Mouse (Mus musculus): ENCODE data around the gene Ccdc134. TPM values are rescaled to one million over a fixed set of nuclear protein-coding genes. Genes with fewer than 3 reads are reported as not detected.

The Ccdc134 gene
- polyA plus RNA-seq, 1 experiment from 2014 or later = 8.2 TPM

GRCm38 (mm10) chr15:82183596-82183995 lies 55.9 kb downstream of the Ccdc134 start:
- H3K9ac ChIP-seq (ENCODE audit: low read length) = no peak overlapping the region
- no peaks in the 10 kb centered on the region for H3K27me3 ChIP-seq (ENCODE audit: control insufficient read depth, insufficient read depth, low read length)
- peaks cover 82% of the 10 kb centered on the region for H3K36me3 ChIP-seq (ENCODE audit: control insufficient read depth, insufficient read depth, low read length)
- H3K4me2 ChIP-seq (replicated peaks; ENCODE audit: low read depth) = no peak overlapping the region
- DNase-seq (ENCODE audit: low spot score) = no peak
- no peak overlapping the region for H3K27ac ChIP-seq (replicated peaks)
- 0 out of 2 replicates have a peak, but pooled peaks cover 2% of the 10 kb centered on the region for H3K9me3 ChIP-seq (ENCODE audit: control insufficient read depth, low read length)
- TF ChIP-seq EP300 (optimal IDR thresholded peaks at IDR 0.05) (no peak), CTCF (IDR thresholded peaks at IDR 0.05; ENCODE audit: low read depth) (no peak)
- no peak for ATAC-seq (ENCODE audit: low FRiP score, low TSS enrichment)
- H3K4me1 ChIP-seq (replicated peaks; ENCODE audit: control insufficient read depth, insufficient read depth) = no peaks in the 10 kb centered on the region
- 64% methylated on average over 10 of the region's 10 CpGs for WGBS
- no peak overlapping the region for H3K4me3 ChIP-seq (ENCODE audit: low read depth, low read length)

DNA sequence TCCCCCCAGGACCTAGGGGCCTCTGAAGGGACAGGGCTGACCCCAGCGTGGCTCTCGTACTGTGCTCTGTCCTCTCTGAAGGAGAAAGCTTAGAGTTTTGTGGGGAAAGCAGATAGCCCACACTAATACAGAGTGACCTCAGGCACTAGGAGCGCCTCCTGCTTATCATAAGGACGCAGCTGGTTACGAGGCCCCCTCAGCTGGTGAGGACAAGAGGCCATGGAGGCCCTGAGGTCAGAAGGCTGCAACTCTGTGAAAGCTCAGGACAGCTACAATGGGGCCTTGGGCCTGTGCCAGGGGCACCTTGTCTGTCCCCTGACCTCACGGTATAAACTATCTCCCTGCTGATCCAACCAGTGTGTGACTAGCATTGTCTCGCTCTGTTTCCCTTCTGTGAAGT lies 56.5 kb downstream of the Ccdc134 start:
- ATAC-seq (ENCODE audit: low FRiP score, low TSS enrichment) (no peak), DNase-seq (ENCODE audit: low spot score) (no peak)
- H3K27me3 ChIP-seq (ENCODE audit: control insufficient read depth, insufficient read depth, low read length) = no peaks in the 10 kb centered on the region
- 0 out of 2 replicates have a peak, but pooled peaks cover 2% of the 10 kb centered on the region for H3K9me3 ChIP-seq (ENCODE audit: control insufficient read depth, low read length)
- no peak overlapping the region for H3K27ac ChIP-seq (replicated peaks)
- peaks cover 77% of the 10 kb centered on the region for H3K36me3 ChIP-seq (ENCODE audit: control insufficient read depth, insufficient read depth, low read length)
- no peak overlapping the region for H3K9ac ChIP-seq (ENCODE audit: low read length)
- no peak for TF ChIP-seq EP300 (optimal IDR thresholded peaks at IDR 0.05)
- no peak for TF ChIP-seq CTCF (IDR thresholded peaks at IDR 0.05; ENCODE audit: low read depth)
- no peak overlapping the region for H3K4me3 ChIP-seq (ENCODE audit: low read depth, low read length)
- WGBS = 74% methylated on average over 7 of the region's 7 CpGs
- H3K4me2 ChIP-seq (replicated peaks; ENCODE audit: low read depth) = no peak overlapping the region
- no peaks in the 10 kb centered on the region for H3K4me1 ChIP-seq (replicated peaks; ENCODE audit: control insufficient read depth, insufficient read depth)

GRCm38 (mm10) chr15:82184656-82185055 lies 56.9 kb downstream of the Ccdc134 start:
- Histone ChIP-seq H3K27ac (replicated peaks) (no peak overlapping the region), H3K4me2 (replicated peaks; ENCODE audit: low read depth) (no peak overlapping the region), H3K4me3 (ENCODE audit: low read depth, low read length) (no peak overlapping the region), H3K36me3 (ENCODE audit: control insufficient read depth, insufficient read depth, low read length) (peaks cover 75% of the 10 kb centered on the region), H3K4me1 (replicated peaks; ENCODE audit: control insufficient read depth, insufficient read depth) (no peaks in the 10 kb centered on the region), H3K9me3 (ENCODE audit: control insufficient read depth, low read length) (0 out of 2 replicates have a peak, but pooled peaks cover 2% of the 10 kb centered on the region), H3K9ac (ENCODE audit: low read length) (no peak overlapping the region), H3K27me3 (ENCODE audit: control insufficient read depth, insufficient read depth, low read length) (no peaks in the 10 kb centered on the region)
- no peak for ATAC-seq (ENCODE audit: low FRiP score, low TSS enrichment)
- TF ChIP-seq CTCF (IDR thresholded peaks at IDR 0.05; ENCODE audit: low read depth) (no peak), EP300 (optimal IDR thresholded peaks at IDR 0.05) (no peak)
- 73% methylated on average over 10 of the region's 10 CpGs for WGBS
- DNase-seq (ENCODE audit: low spot score) = no peak

GRCm38 (mm10) chr15:82185062-82185783 lies 57.5 kb downstream of the Ccdc134 start:
- H3K36me3 ChIP-seq (ENCODE audit: control insufficient read depth, insufficient read depth, low read length) = peaks cover 74% of the 10 kb centered on the region
- no peak overlapping the region for H3K27ac ChIP-seq (replicated peaks)
- no peak for TF ChIP-seq CTCF (IDR thresholded peaks at IDR 0.05; ENCODE audit: low read depth)
- TF ChIP-seq EP300 (optimal IDR thresholded peaks at IDR 0.05) = no peak
- H3K4me1 ChIP-seq (replicated peaks; ENCODE audit: control insufficient read depth, insufficient read depth) = no peaks in the 10 kb centered on the region
- ATAC-seq (ENCODE audit: low FRiP score, low TSS enrichment) = no peak
- H3K9ac ChIP-seq (ENCODE audit: low read length) = no peak overlapping the region
- no peak for DNase-seq (ENCODE audit: low spot score)
- H3K9me3 ChIP-seq (ENCODE audit: control insufficient read depth, low read length) = 0 out of 2 replicates have a peak, but pooled peaks cover 2% of the 10 kb centered on the region
- H3K27me3 ChIP-seq (ENCODE audit: control insufficient read depth, insufficient read depth, low read length) = no peaks in the 10 kb centered on the region
- H3K4me2 ChIP-seq (replicated peaks; ENCODE audit: low read depth) = no peak overlapping the region
- H3K4me3 ChIP-seq (ENCODE audit: low read depth, low read length) = no peak overlapping the region
- WGBS = 78% methylated on average over 14 of the region's 14 CpGs

DNA sequence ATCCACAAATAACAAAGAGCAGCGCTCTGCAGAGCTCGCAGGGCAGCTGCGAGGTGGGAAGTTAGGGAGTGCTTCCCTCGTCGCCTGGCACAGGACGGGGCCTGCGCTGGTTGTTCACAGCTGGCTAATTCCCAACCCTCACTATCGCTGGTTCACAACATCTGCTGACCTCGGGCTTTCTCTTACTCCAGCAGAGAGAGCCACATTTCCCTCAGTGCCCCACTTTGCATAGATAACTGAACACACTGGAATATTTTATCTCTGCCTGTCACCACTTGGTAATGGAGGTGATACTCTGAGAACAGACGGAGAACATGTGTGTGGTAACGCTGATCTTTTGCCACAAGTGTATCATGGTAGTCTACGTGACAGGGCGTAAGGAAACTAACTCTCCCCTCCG lies 58.4 kb downstream of the Ccdc134 start:
- Histone ChIP-seq H3K4me2 (replicated peaks; ENCODE audit: low read depth) (no peak overlapping the region), H3K4me3 (ENCODE audit: low read depth, low read length) (no peak overlapping the region), H3K9ac (ENCODE audit: low read length) (no peak overlapping the region), H3K4me1 (replicated peaks; ENCODE audit: control insufficient read depth, insufficient read depth) (no peaks in the 10 kb centered on the region), H3K36me3 (ENCODE audit: control insufficient read depth, insufficient read depth, low read length) (peaks cover 68% of the 10 kb centered on the region), H3K9me3 (ENCODE audit: control insufficient read depth, low read length) (0 out of 2 replicates have a peak, but pooled peaks cover 2% of the 10 kb centered on the region), H3K27me3 (ENCODE audit: control insufficient read depth, insufficient read depth, low read length) (no peaks in the 10 kb centered on the region), H3K27ac (replicated peaks) (no peak overlapping the region)
- 75% methylated on average over 14 of the region's 14 CpGs for WGBS
- TF ChIP-seq CTCF (IDR thresholded peaks at IDR 0.05; ENCODE audit: low read depth) (no peak), EP300 (optimal IDR thresholded peaks at IDR 0.05) (no peak)
- no peak for DNase-seq (ENCODE audit: low spot score)
- no peak for ATAC-seq (ENCODE audit: low FRiP score, low TSS enrichment)

DNA sequence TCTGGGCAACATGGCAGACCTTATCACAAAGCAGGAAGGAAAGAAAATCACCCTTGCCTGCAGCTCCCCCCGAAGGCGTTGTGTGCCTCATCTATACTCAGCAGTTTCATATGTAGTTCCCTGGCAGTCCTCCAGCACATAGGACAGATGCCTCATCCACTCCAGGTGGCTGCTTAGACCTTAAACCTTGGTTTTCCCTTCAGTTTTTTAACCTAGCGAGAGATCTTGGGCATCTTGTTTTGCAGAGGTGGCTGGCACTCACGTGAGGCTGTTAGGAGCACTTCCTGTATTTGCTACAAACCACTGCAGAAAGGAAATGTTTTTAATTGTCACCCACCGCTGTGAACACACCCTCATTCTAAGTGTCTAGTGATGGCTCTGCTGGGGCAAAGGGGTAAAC lies 59.2 kb downstream of the Ccdc134 start:
- ATAC-seq (ENCODE audit: low FRiP score, low TSS enrichment) (no peak), DNase-seq (ENCODE audit: low spot score) (no peak)
- Histone ChIP-seq H3K27me3 (ENCODE audit: control insufficient read depth, insufficient read depth, low read length) (no peaks in the 10 kb centered on the region), H3K4me3 (ENCODE audit: low read depth, low read length) (no peak overlapping the region), H3K4me2 (replicated peaks; ENCODE audit: low read depth) (no peak overlapping the region), H3K4me1 (replicated peaks; ENCODE audit: control insufficient read depth, insufficient read depth) (no peaks in the 10 kb centered on the region), H3K9ac (ENCODE audit: low read length) (no peak overlapping the region), H3K36me3 (ENCODE audit: control insufficient read depth, insufficient read depth, low read length) (peaks cover 64% of the 10 kb centered on the region), H3K9me3 (ENCODE audit: control insufficient read depth, low read length) (0 out of 2 replicates have a peak, but pooled peaks cover 2% of the 10 kb centered on the region), H3K27ac (replicated peaks) (no peak overlapping the region)
- 87% methylated on average over 5 of the region's 5 CpGs for WGBS
- TF ChIP-seq EP300 (optimal IDR thresholded peaks at IDR 0.05) (no peak), CTCF (IDR thresholded peaks at IDR 0.05; ENCODE audit: low read depth) (no peak)
